Mouse (Mus musculus) liver, adult 2 months (tissue): ENCODE measurements around the gene Dnase1. TPM values are rescaled to one million over a fixed set of nuclear protein-coding genes. Genes with fewer than 3 reads are reported as not detected.
"Not testable (repeated sequence)": the region's sequence is repeated elsewhere in the genome, so short reads cannot be mapped to it uniquely, and the experiment has no call there.

Experiments used
- DNase-seq: peaks from one replicate; pipeline ENCODE4 v3.0.0-alpha.2; 2011; ENCODE audit warnings: low read depth, low spot score; ENCODE audit errors: extremely low read depth
- H3K27ac ChIP-seq: fragments of 200-500 bp; replicated peaks from 2 replicates; pipeline ENCODE4 v1.5.1; 2012; ENCODE audit warnings: low read depth, mild to moderate bottlenecking, control low read depth, inconsistent platforms, low read length; ENCODE audit not compliant: insufficient read depth
- H3K27me3 ChIP-seq: fragments of 200-500 bp; 2 replicates; pipeline ENCODE4 v1.6.1; 2012; ENCODE audit warnings: mild to moderate bottlenecking, moderate library complexity, low read length, inconsistent platforms; ENCODE audit not compliant: control insufficient read depth, insufficient read depth
- H3K36me3 ChIP-seq: fragments of 200-500 bp; 2 replicates; pipeline ENCODE4 v1.6.1; 2012; ENCODE audit warnings: low read length, inconsistent platforms; ENCODE audit not compliant: control insufficient read depth, insufficient read depth
- H3K4me1 ChIP-seq: fragments of 200-500 bp; 2 replicates; pipeline ENCODE4 v1.6.1; 2011; ENCODE audit warnings: low read length; ENCODE audit not compliant: control insufficient read depth, insufficient read depth
- H3K4me3 ChIP-seq: fragments of 200-500 bp; 2 replicates; pipeline ENCODE4 v1.5.1; 2011; ENCODE audit warnings: low read depth, mild to moderate bottlenecking, control low read depth, low read length, moderate library complexity; ENCODE audit not compliant: insufficient read depth
- H3K79me2 ChIP-seq: fragments of 200-500 bp; 2 replicates; pipeline ENCODE4 v1.6.1; 2012; ENCODE audit warnings: inconsistent platforms, mild to moderate bottlenecking, low read length, moderate library complexity; ENCODE audit not compliant: control insufficient read depth, insufficient read depth
- H3K9ac ChIP-seq: fragments of 200-500 bp; 2 replicates; pipeline ENCODE4 v1.6.1; 2012; ENCODE audit warnings: low read depth, mild to moderate bottlenecking, control low read depth, inconsistent platforms, low read length
- CTCF ChIP-seq: fragments of 200-500 bp; IDR thresholded peaks from 2 replicates; pipeline ENCODE4 v1.5.1; 2011; ENCODE audit warnings: low read depth, low read length, control low read depth
- POLR2A ChIP-seq: fragments of 200-500 bp; IDR thresholded peaks from 2 replicates; pipeline ENCODE4 v1.6.1; 2011; ENCODE audit warnings: low read length, control low read depth; ENCODE audit not compliant: insufficient read depth; ENCODE audit errors: extremely low read depth
- WGBS: fragments of 180-500 bp; shearing (Covaris S2); methylation state at CpG from one replicate; pipeline ENCODE4 v1.1.7; 2018; 5-methylcytosine and 5-hydroxymethylcytosine counted together
- polyA plus RNA-seq: library from polyadenylated mRNA; depleted of rRNA; stranded (reverse); fragments of >200 nt; gene quantifications from 2 replicates; pipeline ENCODE4 v1.2.3, GENCODE M21; 2012; rRNA removed
- total RNA-seq: library from RNA; depleted of rRNA; stranded (reverse); fragments of >200 nt; gene quantifications from 2 replicates; pipeline ENCODE4 v1.2.3, GENCODE M21; 2014; rRNA removed

Gene Dnase1
- total and polyA plus RNA-seq, 2 experiments: 0.16 TPM; not detected in 1

DNA sequence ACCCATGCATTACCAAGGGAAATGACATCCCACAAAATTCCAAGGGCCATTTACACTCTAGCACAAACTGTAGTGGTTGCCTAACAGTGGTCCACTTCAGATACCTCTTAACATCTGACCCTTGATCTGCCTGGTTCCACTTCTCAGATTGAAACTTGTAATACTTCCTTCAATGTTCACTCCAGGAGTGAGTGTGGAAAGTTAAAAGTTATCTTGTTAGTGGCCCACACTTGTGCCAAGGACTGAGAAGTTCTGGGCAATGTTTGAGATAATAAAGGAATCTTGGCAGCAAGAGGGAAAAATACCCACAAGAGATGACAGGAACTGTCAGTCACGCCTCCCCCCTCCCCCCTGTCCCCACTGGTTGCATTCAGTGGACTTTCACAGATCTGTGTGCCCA lies 42.9 kb downstream of the Dnase1 start:
- Histone ChIP-seq H3K27me3 (no peaks in the 10 kb centered on the region), H3K4me1 (peaks cover 10% of the 10 kb centered on the region), H3K79me2 (peaks cover 11% of the 10 kb centered on the region; the same call in 1 of the 2 replicates), H3K27ac (no peak overlapping the region), H3K9ac (no peak overlapping the region), H3K36me3 (peaks cover 2% of the 10 kb centered on the region; the same call in 1 of the 2 replicates), H3K4me3 (no peak overlapping the region)
- TF ChIP-seq POLR2A (no peak), CTCF (no peak)
- no peak for DNase-seq
- WGBS: 47% methylated on average over 1 of the region's 1 CpGs

DNA sequence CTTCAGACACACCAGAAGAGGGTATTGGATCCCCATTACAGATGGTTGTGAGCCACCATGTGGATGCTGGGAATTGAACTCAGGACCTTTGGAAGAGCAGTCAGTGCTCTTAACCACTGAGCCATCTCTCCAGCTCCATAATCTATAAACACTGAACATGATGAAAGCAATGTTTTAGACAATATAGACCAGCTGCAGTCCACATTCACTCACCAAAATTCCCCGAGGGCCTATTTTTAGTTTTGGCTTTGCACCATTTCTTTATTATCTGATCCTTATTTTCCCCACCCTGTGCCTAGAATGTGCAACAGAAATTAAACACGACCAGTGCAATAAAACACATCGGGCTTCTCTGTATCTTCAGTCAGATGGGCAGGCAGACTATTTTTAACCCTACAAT lies 43.7 kb downstream of the Dnase1 start:
- H3K4me3 ChIP-seq, H3K36me3 ChIP-seq, H3K79me2 ChIP-seq, H3K9ac ChIP-seq, DNase-seq, H3K27ac ChIP-seq, H3K4me1 ChIP-seq, H3K27me3 ChIP-seq: not testable (repeated sequence)
- 77% methylated on average over 3 of the region's 3 CpGs for WGBS

DNA sequence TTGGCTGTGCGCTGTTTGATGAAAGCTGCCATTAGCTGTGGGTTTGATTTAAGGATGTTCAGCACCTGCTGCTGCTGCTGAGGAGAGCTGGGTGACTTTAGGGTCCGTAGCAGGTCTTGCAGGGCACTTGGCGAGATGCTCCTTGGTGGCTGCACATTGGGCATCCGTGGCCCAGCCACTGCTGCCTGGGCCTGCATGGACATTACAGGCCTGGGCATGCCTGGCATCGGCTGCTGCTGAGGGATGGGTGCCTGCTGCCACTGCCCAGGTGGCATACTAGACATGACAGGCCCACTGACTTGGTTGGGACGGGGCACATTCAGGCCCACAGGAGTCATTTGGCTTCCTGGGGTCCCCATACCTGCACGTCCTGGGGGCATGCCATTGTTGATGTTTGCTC lies 48.3 kb downstream of the Dnase1 start:
- H3K9ac ChIP-seq: no peak overlapping the region
- peaks cover 10% of the 10 kb centered on the region for H3K4me1 ChIP-seq
- H3K36me3 ChIP-seq: peaks cover 12% of the 10 kb centered on the region
- no peak for DNase-seq
- 96% methylated on average over 7 of the region's 7 CpGs for WGBS
- H3K27me3 ChIP-seq: no peaks in the 10 kb centered on the region
- no peak overlapping the region for H3K4me3 ChIP-seq
- TF ChIP-seq POLR2A (no peak), CTCF (no peak)
- H3K27ac ChIP-seq: no peak overlapping the region
- no peaks in the 10 kb centered on the region for H3K79me2 ChIP-seq

DNA sequence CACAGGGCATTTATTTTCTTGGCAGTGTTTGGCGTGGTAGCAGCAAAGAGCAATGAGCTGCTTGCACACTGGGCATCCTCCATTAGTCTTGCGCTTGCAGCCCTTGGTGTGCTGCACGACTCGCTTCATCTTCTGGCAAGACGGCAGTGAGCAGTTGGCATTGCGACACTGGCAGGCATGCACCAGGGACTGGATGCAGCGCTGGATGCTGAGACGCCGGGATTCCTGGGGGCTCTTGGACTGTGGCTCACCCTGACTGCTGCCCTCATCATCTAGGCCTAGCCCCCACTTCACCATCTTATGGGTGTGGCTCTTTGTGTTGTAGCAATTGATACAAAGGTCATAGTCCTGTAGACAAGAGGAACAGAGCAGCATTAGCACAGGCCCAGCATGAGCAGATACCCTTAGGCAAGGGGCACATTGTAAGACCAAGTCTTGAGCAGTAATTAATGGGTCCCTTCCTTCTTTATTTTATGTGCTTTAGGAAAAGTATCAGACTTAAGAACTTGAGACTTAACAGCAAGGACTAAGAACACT lies 49.2 kb downstream of the Dnase1 start:
- TF ChIP-seq CTCF (no peak), POLR2A (no peak)
- H3K4me3 ChIP-seq: no peak overlapping the region
- WGBS: 90% methylated on average over 9 of the region's 9 CpGs
- no peak overlapping the region for H3K27ac ChIP-seq
- H3K9ac ChIP-seq: no peak overlapping the region
- H3K36me3 ChIP-seq: peaks cover 21% of the 10 kb centered on the region
- H3K27me3 ChIP-seq: no peaks in the 10 kb centered on the region
- peaks cover 10% of the 10 kb centered on the region for H3K4me1 ChIP-seq
- H3K79me2 ChIP-seq: no peaks in the 10 kb centered on the region
- DNase-seq: peak; percentile 15

DNA sequence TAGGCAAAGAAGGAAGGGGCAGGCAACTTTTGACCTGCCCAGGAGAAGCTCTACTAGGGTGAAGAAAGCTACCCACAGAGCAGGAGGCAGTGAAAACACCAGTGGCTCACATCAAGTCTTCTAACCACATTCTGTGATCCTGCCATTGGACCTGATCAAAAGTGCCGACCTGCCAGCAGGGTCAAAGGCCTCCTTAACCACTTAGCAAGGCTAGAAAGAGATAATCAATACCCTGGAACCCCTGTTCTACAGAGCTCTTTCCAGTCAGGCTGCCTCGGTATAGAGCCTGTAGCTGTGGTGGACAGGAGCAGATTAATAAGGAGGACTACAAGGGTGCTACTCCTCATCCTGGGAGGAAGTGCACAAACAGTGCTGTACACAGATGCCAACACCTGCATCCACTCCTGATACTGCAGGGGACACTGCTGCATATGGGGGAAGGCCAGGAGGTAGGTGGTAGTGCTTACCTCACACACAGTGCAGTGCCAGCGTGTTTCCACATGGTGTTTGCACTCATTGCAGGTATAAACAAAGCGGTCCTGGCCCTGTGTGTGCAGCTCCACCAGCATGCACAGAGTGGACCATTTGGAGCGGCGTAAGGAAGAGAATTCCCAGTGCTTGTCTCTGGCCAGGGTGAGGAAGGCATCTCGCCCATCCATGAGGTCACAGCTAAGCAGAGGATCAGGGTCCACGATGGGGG lies 50.6 kb downstream of the Dnase1 start:
- Histone ChIP-seq H3K79me2 (no peaks in the 10 kb centered on the region), H3K4me1 (peaks cover 10% of the 10 kb centered on the region), H3K36me3 (peaks cover 35% of the 10 kb centered on the region), H3K9ac (no peak overlapping the region; the same call in 1 of the 2 replicates), H3K27ac (peak overlapping the region; percentile 8; the same call in 1 of the 2 replicates), H3K4me3 (no peak overlapping the region), H3K27me3 (no peaks in the 10 kb centered on the region)
- no peak for TF ChIP-seq POLR2A
- no peak for TF ChIP-seq CTCF
- 31% methylated on average over 8 of the region's 8 CpGs for WGBS
- peak; percentile 77 for DNase-seq

Other genes starting within 250 kb of the Dnase1 start
- gene Olfr15, start 206.1 kb upstream of the Dnase1 start, total RNA-seq: not detected in 2 replicates
- gene Olfr15, start 206.1 kb upstream of the Dnase1 start, polyA plus RNA-seq: not detected in 2 replicates
- gene Zfp174, start 189.7 kb upstream of the Dnase1 start, total RNA-seq: 1.3 and 1.5 TPM in 2 replicates
- 0.71 and 0.73 TPM in 2 replicates for gene Zfp174, start 189.7 kb upstream of the Dnase1 start, polyA plus RNA-seq
- 32.0 and 43.4 TPM in 2 replicates for gene Naa60, start 164.6 kb upstream of the Dnase1 start, total RNA-seq
- 83.0 and 88.5 TPM in 2 replicates for gene Naa60, start 164.6 kb upstream of the Dnase1 start, polyA plus RNA-seq
- 8.5 and 10.1 TPM in 2 replicates for gene Zfp597, start 152.4 kb upstream of the Dnase1 start, total RNA-seq
- gene Zfp597, start 152.4 kb upstream of the Dnase1 start, polyA plus RNA-seq: 1.6 and 2.1 TPM in 2 replicates
- gene Gm20695, start 152.3 kb upstream of the Dnase1 start, total RNA-seq: 0.40 and 0.46 TPM in 2 replicates
- gene Gm20695, start 152.3 kb upstream of the Dnase1 start, polyA plus RNA-seq: 0.13 and 0.19 TPM in 2 replicates
- 0.40 and 0.46 TPM in 2 replicates for gene 1700037C18Rik, start 128.3 kb upstream of the Dnase1 start, total RNA-seq
- 1.4 and 1.5 TPM in 2 replicates for gene 1700037C18Rik, start 128.3 kb upstream of the Dnase1 start, polyA plus RNA-seq
- gene Cluap1, start 128.1 kb upstream of the Dnase1 start, total RNA-seq: 5.0 and 5.4 TPM in 2 replicates
- gene Cluap1, start 128.1 kb upstream of the Dnase1 start, polyA plus RNA-seq: 2.5 and 2.7 TPM in 2 replicates
- gene Nlrc3, start 60.3 kb upstream of the Dnase1 start, total RNA-seq: 0.18 and 0.20 TPM in 2 replicates
- gene Nlrc3, start 60.3 kb upstream of the Dnase1 start, polyA plus RNA-seq: 0.29 and 0.67 TPM in 2 replicates
- 2.6 and 3.4 TPM in 2 replicates for gene Slx4, start 33.2 kb upstream of the Dnase1 start, total RNA-seq
- 2.7 and 6.6 TPM in 2 replicates for gene Slx4, start 33.2 kb upstream of the Dnase1 start, polyA plus RNA-seq
- gene Trap1, start 40.9 kb downstream of the Dnase1 start, total RNA-seq: 151 and 167 TPM in 2 replicates
- gene Trap1, start 40.9 kb downstream of the Dnase1 start, polyA plus RNA-seq: 161 and 179 TPM in 2 replicates
- 10.1 and 15.2 TPM in 2 replicates for gene Crebbp, start 177.1 kb downstream of the Dnase1 start, total RNA-seq
- gene Crebbp, start 177.1 kb downstream of the Dnase1 start, polyA plus RNA-seq: 7.0 and 8.4 TPM in 2 replicates